Mouse (Mus musculus) layer of hippocampus, postnatal 14 days (tissue): ENCODE results near the gene Fam13a. TPM values are rescaled to one million over a fixed set of nuclear protein-coding genes. Genes with fewer than 3 reads are reported as not detected.

Experiments used
- DNase-seq, 2 experiments: peaks; one replicate each; pipeline ENCODE4 v3.0.0; 2021 to 2022; ENCODE audit warnings: low spot score in 2 of 2, mixed read lengths in 1 of 2
- total RNA-seq, 2 experiments: library from RNA; stranded (reverse); gene quantifications; 2 replicates each; pipeline ENCODE4 v1.2.3; 2021

Gene Fam13a
- total RNA-seq, 2 experiments from 2014 or later: 17.3 to 17.7 TPM

GRCm38 (mm10) chr6:58937726-58938125 is 86.6 kb downstream of the Fam13a start:
- no peak for DNase-seq

DNA sequence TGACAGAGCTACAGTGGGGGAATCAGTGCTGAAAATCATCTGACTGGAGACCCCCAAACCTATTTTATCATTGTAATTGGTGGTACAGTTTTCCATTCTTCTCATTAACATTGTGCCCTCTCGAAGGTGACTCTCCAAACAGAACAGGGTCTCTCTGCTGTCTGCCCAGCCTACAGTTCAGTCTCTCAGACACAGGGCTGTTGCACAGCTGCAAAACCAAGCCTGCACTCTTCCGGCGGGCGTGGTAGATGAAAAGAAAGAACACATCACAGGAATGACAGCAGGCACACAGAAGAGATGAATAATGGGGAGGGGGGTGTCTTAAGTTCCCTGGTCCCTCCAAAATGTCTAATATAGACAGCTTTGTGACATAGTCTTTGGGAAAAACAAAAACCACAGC is 90.2 kb downstream of the Fam13a start:
- no peak for DNase-seq

GRCm38 (mm10) chr6:58933189-58933913 is 91.0 kb downstream of the Fam13a start:
- DNase-seq: peak; percentile 43 to 88

DNA sequence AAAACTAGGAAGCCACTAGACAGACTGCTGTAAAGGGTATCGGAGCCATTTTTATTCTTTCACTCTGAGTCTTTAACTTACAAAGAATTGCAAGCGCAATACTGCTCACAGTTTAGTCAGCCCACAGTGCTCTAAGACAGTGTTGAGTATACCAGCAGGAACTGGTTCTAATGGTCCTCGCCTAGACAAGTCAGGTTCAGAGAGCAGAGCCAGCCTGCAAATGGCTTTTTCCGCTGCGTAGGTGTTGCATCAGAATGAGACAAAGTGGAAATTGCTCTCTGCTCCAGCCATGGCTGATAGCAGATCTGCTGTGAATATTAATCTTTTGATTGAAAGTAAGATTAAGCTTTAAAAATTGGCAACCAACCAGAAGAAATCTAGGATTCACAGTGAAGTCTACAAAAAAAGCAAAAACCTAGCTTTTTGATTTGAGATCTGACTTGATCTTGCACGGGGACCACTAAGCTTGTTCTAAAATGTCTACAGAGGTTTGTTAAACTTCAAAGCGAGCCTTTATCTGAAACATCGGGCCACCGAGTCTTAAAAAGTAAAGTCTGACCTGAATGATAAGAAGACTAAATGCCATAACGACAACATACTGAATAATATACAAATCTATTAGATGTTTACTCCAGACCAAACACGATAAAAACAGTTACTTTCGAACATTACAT is 91.7 kb downstream of the Fam13a start:
- no peak for DNase-seq

GRCm38 (mm10) chr6:58931149-58931548 is 93.2 kb downstream of the Fam13a start:
- DNase-seq: no peak

- no peak for DNase-seq
Measured at GRCm38 (mm10) chr6:58929911-58930431, 94.4 kb downstream of the Fam13a start.

- DNase-seq: peak in 1 of 2 experiments; percentile 49
Measured at GRCm38 (mm10) chr6:58927881-58928280, 96.5 kb downstream of the Fam13a start.

GRCm38 (mm10) chr6:58922511-58922910 is 101.8 kb downstream of the Fam13a start:
- DNase-seq: no peak

DNA sequence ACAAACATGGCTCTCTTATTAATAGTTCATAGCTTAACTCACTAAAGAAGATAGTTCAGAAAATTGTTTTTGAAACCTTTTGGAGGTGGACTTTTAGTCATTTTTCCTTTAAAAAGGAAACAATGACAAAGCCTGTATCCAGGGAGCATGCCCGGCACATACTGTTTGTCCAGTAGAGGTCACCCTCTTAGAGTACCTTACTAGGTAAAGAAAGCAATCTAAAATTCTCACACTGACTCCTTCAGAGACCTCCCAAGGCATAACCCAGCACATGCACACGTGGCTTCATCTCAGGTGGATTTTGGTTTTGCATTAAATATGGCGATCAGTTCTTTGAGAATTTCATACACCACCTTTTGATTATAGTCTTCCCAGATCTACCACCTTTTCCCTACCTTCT is 102.7 kb downstream of the Fam13a start:
- no peak for DNase-seq

DNA sequence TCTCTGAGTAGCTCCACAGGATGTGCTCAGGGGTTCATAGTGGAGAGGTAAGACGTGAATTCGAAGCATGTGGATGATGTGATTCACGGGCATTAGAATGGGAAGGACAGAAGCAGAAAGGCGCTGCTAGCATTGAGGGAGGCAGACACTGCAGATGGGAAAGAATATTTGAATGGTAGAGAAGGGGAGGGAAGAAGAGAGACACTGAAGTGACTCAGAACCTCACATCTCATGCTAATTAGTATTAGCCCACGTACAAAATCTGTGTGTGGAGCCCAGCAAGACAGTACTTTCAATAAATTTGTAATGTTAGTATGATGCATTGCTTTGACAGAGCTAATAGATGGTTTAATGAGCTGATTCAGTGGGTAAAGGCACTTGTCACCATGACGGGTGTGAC is 103.6 kb downstream of the Fam13a start:
- DNase-seq: no peak

DNA sequence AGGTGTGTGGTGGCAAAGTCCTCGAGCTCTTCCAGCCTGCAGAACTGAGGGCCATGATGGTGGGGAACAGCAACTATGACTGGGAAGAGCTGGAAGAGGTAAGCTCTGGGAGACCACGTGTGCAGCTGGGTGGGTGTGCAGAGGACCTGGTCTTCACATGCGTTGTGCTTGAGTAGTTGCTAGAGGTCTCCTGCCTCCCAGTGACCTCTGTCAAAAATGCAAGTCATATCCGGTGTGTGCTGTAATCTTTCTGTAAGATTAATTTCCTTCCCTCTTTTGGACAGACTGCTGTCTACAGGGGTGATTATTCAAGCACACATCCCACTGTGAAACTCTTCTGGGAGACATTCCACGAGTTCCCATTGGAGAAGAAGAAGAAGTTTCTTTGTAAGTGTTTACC is 107.9 kb downstream of the Fam13a start:
- DNase-seq: no peak

DNA sequence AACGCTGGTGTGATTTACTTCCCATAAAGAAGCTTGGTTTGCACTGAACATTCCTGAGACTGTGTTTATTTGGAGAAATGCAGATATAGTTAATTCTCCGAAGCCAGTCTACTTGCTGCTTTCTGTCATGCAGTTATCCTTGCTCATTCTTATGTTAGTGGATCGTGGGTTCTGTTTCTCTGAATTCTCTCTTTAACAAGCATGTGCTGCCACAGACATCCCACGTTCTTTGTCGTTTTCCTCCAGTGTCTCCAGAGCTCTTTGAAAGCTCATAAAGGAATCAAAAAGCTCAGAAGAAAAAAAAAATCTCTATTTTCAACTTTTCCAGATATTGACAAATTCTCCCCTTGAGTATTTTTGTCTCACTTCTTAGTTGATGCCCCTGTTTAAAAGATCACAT is 110.4 kb downstream of the Fam13a start:
- no peak for DNase-seq

GRCm38 (mm10) chr6:58913551-58913950 is 110.8 kb downstream of the Fam13a start:
- DNase-seq: no peak

- DNase-seq: no peak
Measured at GRCm38 (mm10) chr6:58912842-58913241, 111.5 kb downstream of the Fam13a start.

GRCm38 (mm10) chr6:58907791-58908190 is 116.6 kb downstream of the Fam13a start:
- DNase-seq: no peak

DNA sequence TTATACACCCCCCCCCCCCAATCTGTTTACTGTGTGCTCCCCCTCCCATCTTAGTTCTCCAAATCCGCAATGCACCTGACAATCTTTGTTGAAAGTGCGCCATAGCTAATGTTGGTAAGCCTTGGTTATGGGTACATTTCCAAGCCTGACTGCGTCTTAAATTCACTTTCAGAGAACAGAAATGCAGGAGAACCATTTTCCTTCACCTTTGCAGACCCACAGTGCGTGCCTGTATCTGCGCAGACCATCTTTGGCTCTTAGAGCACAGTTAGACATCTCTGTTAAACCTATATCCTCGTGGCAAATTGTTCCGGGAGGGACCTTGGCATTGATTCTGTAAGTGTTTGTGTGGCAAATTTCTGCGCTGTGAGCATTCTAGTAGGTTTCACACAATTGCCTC is 117.0 kb downstream of the Fam13a start:
- no peak for DNase-seq

DNA sequence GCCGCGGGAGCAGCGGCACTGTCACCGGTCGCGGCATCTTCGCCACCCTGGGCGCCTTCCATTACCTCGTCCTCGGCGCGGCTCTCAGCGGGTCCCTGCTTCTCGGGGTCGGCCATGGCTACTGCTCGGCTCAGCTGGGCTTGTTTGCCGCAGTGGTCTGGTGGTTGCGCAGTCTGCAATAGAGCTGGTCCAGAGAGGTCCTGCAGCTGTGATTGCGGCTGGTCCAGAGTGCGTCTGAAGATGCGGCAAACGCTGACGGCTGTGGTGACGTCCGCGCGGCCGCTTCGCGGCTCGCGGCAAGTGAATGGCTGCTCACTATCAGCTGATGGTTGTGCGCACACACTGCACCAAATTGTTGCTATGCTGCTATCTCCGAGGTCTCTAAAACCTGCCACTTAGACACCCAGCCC is 117.5 kb downstream of the Fam13a start, which contains the start of gene Nap1l5:
Gene Nap1l5 (minus strand): TSS at position 225 of the 410 bp plus-strand sequence.
- peak; percentile 66 to 75 for DNase-seq

DNA sequence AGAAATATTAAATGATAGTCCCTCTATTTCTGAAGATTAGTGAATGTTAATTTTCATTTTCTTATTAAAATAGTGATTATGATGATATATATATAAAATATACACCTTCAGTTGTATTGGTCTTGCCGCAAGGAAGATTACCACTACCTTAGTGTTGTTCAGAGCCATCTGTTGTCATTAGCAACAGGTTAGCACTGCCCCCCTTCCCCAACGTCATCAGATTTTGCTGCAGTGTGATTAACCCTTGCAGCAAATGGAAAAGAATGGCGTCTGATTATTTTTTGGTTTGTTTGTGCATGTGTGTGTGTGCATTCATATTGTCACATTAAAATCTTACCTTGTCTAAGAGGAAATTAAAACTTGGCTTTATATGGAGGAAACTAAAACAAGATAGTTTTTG is 119.8 kb downstream of the Fam13a start:
- no peak for DNase-seq

DNA sequence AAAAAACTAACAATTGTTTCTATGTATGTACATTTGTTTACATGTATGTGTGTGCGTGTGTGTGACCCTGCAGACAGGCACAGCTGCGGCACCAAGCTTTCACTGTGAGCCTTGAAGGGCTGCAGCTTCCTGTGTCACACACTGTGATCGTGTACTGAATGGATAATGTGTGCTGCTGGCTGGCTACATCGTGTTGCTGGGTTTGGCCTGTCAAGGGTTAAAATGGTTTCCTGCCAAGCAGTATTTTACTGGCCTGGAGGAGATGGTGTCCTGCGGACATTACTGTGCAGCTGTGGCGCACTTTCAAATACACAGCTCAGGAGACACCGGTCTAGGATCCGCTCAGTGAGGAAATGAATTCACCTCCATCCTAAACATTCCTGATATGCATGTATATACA is 121.2 kb downstream of the Fam13a start:
- DNase-seq: peak; percentile 49 to 77

GRCm38 (mm10) chr6:58900536-58900935 is 123.8 kb downstream of the Fam13a start:
- DNase-seq: no peak

- DNase-seq: peak in 1 of 2 experiments; percentile 41
Measured at GRCm38 (mm10) chr6:58899076-58899475, 125.3 kb downstream of the Fam13a start.

DNA sequence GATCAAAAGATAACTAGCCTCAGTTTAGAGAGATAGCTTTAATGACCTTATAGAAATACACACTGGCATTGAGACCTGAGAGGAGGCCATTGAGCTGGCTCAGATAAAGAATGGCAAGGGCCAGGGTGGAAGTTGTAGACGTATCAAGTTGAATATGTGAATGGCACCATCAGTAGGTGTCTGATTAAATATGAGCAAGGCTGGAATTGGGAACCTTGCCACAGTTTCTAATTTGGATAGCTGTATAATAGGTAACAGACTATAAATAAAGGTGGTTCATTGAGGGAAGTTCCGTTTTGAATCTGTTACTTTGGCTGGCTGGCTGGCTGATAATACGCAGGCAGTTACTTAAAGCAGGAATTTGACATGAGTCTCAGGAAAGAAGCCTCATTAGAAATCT is 127.7 kb downstream of the Fam13a start:
- DNase-seq: no peak
